Mouse (Mus musculus) adrenal gland, postnatal 36 days (tissue): Measurements from ENCODE around the gene Fam102b. TPM values are rescaled to one million over a fixed set of nuclear protein-coding genes. Genes with fewer than 3 reads are reported as not detected.

Experiments
- DNase-seq, 2 experiments: peaks; one replicate each; pipeline ENCODE4 v3.0.0; 2021; ENCODE audit warnings: mixed read lengths in 1 of 2
- total RNA-seq, 2 experiments: library from RNA; stranded (reverse); gene quantifications; 2 replicates each; pipeline ENCODE4 v1.2.3; 2021

Fam102b gene
- total RNA-seq, 2 experiments from 2014 or later, result 9.3 to 9.7 TPM

- peak; percentile 44 to 65 for DNase-seq
These were observed 16.7 kb downstream of the Fam102b start for GRCm38 (mm10) chr3:109010489-109011260.

- no peak for DNase-seq
These were observed 19.2 kb downstream of the Fam102b start for GRCm38 (mm10) chr3:109008180-109008579.

- DNase-seq, result no peak
These were observed 21.6 kb downstream of the Fam102b start for GRCm38 (mm10) chr3:109005777-109006176.

- no peak for DNase-seq
These were observed 28.2 kb downstream of the Fam102b start for GRCm38 (mm10) chr3:108999173-108999572.

- peak; percentile 7 to 9 for DNase-seq
These were observed 29.6 kb downstream of the Fam102b start for GRCm38 (mm10) chr3:108997762-108998161.

GRCm38 (mm10) chr3:108997284-108997683, 30.1 kb downstream of the Fam102b start:
- DNase-seq, result peak; percentile 55 to 61

GRCm38 (mm10) chr3:108995379-108995778, 32.0 kb downstream of the Fam102b start:
- DNase-seq, result no peak

- DNase-seq, result no peak
These were observed 32.9 kb downstream of the Fam102b start for GRCm38 (mm10) chr3:108994477-108994876.

- DNase-seq, result peak; percentile 8 to 27
These were observed 37.3 kb downstream of the Fam102b start for GRCm38 (mm10) chr3:108989971-108990548.

GRCm38 (mm10) chr3:108987009-108987659, 40.3 kb downstream of the Fam102b start:
- DNase-seq, result no peak

- DNase-seq, result no peak
These were observed 40.9 kb downstream of the Fam102b start for GRCm38 (mm10) chr3:108986534-108986933.

GRCm38 (mm10) chr3:108983989-108984388, 43.4 kb downstream of the Fam102b start:
- DNase-seq, result no peak

GRCm38 (mm10) chr3:108981946-108982345, 45.5 kb downstream of the Fam102b start:
- no peak for DNase-seq

GRCm38 (mm10) chr3:108977340-108978030, 49.9 kb downstream of the Fam102b start:
- DNase-seq, result peak in 1 of 2 experiments; percentile 27

- no peak for DNase-seq
These were observed 52.4 kb downstream of the Fam102b start for GRCm38 (mm10) chr3:108974920-108975485.

- no peak for DNase-seq
These were observed 53.3 kb downstream of the Fam102b start for GRCm38 (mm10) chr3:108973980-108974660.

GRCm38 (mm10) chr3:108966051-108966450, 61.4 kb downstream of the Fam102b start:
- no peak for DNase-seq

- no peak for DNase-seq
These were observed 62.9 kb downstream of the Fam102b start for GRCm38 (mm10) chr3:108964361-108965044.

GRCm38 (mm10) chr3:108963776-108964175, 63.6 kb downstream of the Fam102b start:
- DNase-seq, result no peak

GRCm38 (mm10) chr3:108963278-108963677, 64.1 kb downstream of the Fam102b start:
- no peak for DNase-seq

- DNase-seq, result no peak
These were observed 65.8 kb downstream of the Fam102b start for GRCm38 (mm10) chr3:108961655-108962054.
